Mouse (Mus musculus) ovary, adult 18-20 months (tissue): Measurements from ENCODE around the gene P2ry6.

ENCODE experiments used
- DNase-seq: peaks from one replicate; pipeline ENCODE4 v3.0.0; 2022; ENCODE audit warnings: low spot score, mixed read lengths

The P2ry6 gene

DNA sequence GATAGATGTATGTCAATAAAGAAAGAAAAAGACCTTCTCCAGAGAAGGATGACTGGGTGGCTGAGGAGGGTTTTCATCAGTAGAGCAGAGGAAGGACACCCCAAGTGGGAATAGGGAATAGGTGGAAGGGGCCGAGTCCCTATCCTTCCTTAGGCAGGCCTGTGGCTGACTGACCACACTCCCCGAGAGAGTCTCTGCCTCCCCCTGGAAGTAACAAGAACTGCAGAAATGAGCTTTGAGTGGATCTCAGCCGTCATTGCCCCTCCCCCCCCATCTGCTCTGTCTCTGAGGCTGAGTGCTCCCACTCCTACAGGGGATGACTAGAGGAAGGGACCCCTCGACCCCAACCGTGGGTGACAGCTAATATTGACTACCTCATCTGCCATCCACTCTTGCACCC is 33.3 kb downstream of the P2ry6 start:
- DNase-seq, result no peak

DNA sequence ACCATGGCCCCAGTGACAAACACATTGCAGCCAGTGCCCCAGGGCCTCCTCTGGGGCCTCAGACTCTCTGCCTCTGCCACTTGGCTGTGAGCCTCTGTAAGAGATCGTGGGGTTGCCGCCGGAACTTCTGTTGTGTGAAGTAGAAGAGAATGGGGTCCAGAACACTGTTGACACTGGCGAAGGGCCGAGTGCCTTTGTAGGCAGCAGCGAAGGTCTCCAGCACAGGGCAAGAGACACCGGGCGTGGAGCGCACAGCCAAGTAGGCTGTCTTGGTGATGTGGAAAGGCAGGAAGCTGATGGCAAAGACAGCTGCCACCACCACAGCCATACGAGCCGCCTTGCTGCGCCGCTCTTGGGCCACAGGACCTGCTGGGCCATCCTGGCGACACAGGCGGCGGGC is 36.3 kb downstream of the P2ry6 start:
- no peak for DNase-seq

DNA sequence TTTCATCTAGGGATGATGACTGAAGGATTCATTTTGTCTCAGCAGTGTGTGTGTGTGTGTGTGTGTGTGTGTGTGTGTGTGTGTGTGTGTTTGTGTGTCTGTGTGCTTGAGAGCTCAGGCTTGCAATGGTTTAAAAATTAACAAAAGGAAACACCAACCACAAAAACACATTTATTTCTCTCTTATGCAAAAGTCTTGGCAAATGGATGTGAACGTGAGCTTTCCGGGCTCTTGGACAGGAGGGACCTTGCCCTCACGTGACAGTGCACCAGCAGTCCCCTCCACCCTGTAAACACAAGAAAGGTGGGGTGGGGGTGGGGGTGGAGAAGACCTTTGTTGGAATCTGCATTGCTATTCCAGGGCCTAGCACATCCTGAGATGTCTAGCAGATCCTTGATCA is 37.0 kb downstream of the P2ry6 start:
- DNase-seq, result no peak

DNA sequence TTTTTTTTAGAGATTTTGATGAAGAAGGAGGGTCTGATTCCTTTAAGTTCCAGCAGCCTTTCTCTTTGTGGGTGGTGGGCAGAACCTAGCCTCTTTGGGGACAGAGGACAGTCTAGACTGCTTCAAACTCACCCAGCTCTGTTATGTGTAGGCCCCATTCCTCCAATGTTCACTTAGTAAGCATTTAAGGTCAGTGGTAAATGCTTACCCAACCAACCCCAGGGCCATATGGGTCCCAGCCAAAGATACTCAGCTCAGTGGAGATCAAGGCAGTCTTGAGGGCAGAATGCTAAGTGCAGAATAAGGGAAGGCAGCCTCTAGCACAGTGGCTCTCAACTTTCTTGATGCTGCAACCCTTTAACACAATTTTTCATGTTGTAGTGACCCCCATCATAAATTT is 40.9 kb downstream of the P2ry6 start:
- no peak for DNase-seq

DNA sequence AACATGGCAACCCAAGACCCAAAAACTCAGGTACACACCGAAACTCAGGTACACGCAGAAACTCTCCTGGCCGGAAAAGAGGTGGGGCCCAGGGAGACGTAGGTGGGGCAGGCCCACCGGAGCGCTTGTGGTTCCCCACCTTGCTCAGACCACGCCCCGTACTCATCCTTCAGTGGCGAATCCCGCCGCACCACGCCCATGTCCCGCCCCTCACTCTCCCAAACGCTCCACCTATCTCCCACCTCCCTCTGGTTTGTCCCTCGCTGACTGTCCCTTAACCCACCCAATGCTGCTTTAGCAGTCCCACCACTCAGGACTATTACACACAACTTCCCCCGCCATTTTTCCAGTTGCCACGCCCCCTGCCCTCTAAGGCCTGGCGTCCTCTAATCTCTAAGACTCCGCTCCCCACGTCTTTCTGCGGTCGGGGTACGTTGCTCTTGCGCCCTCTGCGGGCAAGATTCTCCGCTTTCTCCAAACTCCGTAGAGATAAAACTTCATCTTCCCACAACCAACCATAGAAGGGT is 41.9 kb downstream of the P2ry6 start:
- peak; percentile 91 for DNase-seq

DNA sequence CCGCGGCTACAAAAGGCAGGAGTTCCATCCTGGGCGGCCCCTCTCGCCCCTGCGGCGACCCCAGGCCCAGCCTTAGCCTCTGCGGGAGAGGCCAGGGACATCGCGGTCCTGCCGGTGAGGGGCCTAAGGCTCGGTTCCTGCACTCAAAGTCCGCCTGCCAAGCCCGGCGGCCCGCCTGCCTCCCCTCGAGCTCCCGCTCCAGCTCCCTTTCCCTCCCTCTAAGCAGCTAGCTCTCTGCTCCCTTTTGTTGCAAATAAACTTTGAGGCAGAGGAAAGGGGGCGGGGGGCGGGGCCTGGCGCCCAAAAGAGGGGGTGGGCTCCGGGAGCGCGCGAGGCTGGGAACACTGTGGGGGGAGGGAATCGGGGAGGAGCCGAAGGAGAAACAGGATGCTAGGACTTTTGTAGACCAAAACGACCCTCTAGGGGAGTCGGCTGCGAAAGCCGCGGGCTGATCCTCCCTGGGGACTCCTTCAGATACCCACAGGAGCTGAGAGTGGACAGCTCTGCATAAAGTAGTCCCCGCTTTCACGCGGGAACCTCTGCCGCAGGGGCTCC is 42.4 kb downstream of the P2ry6 start, which contains the start of gene Arhgef17:
Arhgef17 (minus strand) TSS at position 182 of the 555 bp plus-strand sequence.
- peak; percentile 66 for DNase-seq

DNA sequence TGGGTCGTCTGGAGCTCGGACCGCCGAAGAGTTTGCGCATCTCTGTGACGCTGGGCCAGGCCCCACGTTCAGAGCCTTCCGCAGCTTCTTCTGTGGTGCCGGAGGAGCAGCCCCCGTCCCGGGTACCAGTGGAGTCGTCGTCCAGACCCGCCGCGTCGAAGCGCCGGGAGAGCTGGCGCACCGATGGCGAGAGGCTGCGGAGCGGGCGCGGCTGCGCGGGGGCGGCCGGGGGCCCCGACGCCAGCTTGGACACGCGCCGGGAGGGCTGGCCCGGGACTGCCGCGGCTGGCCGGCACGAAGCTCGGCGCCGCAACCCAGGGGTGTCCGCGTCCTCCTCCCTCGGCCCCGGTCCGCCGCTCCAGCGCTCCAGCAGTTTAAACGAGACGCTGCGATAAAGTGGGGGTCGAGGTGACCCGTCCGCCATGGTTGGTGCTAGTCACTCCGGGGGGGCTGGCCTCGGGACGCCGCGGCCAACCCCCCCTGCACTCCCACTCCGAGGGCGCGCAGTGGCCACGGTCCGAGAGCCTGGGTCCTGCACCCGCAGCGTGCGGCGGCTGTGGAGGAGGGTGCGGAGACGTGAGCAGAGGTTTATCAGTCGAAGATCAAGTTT is 43.0 kb downstream of the P2ry6 start:
- no peak for DNase-seq

DNA sequence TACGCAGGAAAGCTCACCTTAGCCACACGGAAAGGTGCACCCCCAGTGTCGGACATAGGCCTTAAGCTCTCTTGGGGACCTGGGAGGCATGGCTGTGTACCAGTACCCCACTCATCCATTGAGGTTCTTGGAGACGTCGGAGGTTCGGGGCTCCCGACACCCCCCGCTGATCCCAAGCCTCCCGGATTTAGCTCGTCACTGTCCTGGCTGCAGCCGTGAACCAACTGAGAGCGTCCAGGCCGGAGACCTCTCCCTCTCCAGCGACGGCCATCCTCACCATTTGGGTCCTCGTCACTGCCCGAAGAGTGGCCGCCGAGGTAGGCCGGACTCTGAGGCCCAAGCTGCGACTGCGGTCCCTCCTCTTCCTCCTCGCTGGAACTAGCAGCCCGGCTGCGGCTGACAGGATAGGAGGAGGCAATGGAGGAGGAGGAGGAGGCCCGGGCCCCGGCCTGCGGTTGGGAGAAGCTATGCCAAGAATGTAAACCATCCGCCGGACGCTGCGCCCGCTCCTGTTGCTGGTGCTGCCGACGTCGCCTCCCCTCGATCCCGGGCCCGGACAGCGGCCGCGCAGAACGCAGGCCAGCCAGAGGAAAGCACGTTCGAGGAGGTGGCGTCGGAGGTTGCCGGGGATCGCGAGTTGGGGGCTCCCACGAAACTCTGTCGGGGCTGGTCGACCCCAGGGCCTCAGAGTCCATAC is 43.7 kb downstream of the P2ry6 start:
- peak; percentile 83 for DNase-seq

DNA sequence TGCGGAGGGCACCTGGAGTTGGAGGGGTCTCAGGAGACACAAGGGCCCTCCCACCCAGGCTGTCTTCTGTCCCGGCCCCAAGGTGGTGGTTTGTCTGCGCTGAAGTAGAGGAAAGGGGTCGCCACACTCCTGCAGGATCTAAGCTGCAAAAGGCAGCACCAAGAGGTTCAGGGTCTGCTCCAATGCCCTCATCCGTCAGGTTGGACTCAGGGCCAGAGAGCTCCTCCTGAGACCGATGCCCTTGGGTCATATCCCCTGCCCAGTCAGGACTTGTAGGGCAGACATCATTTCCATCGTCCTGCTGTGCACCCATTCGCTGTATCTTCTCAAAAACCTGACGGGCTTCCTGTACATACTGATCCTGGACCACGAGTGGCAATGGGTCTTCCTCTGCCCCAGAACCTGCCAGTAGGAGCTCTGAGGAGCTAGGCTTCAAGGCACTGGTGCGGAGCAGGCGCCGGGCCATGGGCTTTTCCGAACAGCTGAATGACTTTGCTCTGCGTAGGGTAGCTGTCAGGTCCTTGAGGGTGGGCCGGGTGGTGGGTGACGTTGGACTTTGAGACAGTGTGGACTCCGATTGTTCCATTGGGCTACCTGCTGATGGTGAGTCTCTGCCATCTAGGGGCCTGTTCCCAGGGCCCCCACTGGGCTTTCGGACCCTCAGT is 44.7 kb downstream of the P2ry6 start:
- DNase-seq, result no peak

DNA sequence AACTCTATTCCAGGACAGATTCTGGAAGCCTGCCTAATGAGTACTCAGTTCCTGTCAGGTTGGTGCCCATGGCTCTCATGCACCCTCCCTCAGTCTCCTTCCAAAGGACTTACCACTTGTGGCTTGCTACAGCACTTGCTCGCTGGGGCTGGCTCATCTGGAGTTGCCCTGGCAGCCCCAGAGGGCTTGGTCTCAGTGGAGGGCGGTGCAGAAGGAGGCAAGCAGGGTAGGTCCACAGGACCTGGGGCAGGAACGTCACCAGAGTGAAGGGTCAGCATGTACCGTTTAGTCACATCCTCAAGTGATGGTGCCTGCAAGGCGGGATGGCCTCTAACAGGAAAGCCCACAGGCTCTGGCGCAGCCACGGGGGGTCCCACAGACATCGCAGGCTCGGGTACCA is 46.0 kb downstream of the P2ry6 start:
- DNase-seq, result no peak

DNA sequence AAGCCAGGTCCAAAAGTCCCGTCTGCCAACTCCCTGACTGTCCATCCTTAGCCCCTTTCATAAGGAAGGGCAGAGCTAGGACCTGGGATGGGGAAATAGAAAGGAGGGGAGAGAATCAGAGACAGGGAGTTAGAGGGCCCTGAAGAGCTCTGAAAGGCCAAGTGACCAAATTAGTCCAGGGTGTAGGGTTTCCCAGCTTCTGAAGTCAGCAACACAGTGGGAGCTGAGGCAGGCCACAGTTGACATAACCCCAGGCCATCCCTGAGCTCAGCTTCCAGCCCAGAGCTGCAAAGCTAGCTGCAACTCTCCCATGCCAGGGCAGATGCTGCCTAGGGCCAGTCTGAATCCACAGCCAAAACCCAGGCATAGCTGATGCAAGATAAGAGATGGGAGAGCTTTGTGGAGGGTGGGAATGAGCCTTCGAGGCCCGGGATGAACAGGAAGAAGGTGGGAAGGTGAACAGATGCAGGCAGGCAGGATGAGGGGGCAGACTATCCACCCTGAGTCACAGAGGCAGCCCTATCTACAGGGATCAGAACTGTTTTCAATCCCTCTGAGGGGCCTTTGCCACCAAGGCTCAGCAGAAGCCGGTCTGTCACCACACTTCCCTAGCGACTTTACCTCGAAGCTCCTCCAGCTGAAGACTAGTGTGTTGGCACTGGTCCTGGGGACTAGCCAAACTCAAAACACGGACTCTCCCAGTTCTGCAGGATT is 47.0 kb downstream of the P2ry6 start:
- DNase-seq, result no peak

DNA sequence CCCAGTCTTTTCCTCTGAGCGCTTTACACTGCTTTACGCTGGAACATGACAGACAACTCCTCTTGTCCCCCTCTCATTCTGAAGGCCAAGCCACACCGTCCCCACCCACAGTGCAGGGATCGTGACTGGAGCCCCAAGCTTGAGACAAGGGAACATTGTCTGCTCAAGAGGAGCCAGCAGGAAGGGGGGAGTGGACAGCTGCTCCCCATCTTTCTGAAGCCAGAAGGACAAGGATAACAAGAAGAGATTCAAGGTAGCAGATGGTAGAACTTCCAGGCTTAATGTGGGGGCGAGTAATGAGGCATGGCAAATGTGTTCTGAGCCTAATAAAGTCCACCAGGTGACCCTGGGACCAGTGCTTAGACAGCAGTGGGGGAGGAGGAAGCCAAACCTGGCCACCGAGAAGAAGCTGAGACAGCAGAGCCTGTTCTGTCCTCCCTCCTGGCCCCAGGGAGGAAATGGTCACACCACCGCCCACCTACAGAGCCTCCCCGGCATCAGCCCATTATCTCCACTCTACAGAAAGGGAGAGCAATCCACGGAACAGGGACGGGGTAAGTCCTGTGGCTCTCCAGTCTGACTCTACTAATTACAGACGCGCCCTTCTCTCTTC is 48.0 kb downstream of the P2ry6 start:
- DNase-seq, result no peak

DNA sequence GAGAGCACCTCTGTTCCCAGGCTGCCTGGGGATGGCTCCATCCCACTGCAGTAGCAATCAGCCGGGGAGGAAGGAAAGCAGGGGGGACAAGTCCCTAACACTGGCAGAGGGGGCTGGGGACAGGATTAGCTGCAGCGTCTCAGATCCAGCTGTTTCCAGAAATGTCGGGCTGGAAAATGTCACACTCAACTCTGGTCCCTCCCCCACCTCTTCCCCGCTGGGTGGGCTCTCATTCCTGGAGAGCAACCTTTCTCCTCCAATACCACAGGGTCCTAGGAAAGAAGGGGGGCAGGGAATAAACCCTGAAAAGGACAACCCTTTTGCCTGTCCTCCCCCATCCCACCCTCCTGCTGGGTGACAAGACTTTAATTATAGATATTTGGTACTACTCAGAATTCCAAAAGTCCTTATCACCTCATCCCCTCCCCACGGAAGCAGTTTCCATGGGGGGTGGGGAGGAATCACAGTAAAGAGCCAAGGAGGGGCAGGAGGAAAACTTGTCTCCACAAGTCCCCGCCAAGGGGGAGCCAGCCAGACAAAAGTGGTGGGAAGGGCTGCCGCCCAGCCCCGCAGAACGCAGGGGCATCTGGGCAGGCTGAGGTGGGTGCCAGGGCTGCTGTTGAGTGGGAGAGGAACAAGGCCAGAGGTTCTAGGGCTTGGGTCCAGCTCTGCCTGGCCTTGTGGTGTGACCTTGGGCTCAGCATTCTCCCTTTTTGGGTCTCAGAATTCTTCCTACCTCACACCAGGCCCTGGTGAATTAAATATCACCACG is 49.6 kb downstream of the P2ry6 start:
- DNase-seq, result peak; percentile 78

DNA sequence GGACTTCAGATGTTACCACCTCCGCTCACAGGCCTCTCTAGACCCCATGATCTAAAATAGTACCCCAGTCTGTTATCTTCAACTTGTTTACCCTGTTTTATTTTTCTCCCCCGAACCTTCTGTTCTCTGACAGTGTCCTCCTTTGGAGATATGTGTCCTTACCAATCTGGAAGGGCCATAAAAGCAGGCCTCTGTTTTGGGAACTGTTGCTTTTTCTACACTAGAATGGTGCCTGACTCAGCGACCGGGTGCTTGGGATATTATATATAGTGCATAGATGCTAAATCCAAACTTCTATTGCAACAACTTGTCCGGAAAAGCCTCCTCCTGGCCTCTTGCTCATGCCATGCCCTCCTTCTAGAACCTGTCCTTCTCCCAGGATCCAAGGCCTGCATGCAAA is 50.2 kb downstream of the P2ry6 start:
- no peak for DNase-seq

DNA sequence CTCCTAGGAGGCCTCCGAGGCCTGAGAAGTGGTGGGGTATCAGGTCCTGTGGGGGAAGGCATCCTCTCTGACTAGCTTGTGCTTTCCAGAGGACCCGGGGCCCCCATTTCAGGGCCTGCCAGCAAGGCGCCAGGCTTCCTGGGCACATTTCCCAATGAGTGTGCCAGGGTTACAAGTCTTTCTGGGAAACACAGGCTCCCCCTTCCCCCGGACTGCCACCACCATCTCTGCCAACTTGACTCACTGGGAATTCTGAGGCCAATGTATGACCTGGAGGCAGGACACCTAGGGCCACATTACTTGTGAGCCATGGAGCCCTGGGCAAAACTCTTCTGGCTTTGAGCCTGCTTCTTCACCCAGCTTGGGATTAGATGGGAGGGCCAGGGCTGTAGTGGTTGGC is 51.5 kb downstream of the P2ry6 start:
- DNase-seq, result no peak

DNA sequence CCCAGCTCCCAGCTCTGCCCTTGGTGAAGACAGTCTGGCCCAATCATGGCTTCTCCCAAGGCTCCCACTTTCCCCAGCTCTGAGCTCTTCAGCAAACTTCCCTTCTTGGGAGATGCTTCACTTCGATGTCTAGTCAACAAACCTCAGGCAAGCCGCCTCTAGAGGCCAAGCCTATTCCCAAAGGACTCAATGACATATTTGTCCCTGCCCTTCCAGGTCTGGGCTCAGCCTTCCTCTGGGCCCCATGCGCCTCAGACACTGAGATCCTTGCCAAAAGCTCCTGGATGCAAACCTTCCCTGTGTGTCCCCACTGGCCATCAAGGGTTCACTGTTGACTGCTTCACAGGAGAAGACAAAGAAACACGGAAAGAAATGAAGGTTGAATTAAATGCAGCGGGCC is 53.2 kb downstream of the P2ry6 start:
- DNase-seq, result no peak

DNA sequence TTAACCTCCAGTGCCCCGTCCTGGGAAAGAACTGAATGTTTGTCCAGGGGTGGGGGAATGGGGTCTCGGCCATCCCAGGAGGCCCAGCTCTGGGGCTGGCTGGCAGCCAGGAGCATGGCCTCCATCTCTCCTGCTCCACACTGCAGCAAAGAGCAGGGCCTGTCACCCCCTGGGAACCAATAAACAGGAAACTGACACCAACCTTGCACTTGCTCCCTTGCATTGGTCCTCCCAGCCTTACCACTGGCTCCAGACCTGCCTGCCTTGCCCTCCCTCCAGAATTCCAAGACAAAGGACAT is 54.7 kb downstream of the P2ry6 start:
- DNase-seq, result no peak

DNA sequence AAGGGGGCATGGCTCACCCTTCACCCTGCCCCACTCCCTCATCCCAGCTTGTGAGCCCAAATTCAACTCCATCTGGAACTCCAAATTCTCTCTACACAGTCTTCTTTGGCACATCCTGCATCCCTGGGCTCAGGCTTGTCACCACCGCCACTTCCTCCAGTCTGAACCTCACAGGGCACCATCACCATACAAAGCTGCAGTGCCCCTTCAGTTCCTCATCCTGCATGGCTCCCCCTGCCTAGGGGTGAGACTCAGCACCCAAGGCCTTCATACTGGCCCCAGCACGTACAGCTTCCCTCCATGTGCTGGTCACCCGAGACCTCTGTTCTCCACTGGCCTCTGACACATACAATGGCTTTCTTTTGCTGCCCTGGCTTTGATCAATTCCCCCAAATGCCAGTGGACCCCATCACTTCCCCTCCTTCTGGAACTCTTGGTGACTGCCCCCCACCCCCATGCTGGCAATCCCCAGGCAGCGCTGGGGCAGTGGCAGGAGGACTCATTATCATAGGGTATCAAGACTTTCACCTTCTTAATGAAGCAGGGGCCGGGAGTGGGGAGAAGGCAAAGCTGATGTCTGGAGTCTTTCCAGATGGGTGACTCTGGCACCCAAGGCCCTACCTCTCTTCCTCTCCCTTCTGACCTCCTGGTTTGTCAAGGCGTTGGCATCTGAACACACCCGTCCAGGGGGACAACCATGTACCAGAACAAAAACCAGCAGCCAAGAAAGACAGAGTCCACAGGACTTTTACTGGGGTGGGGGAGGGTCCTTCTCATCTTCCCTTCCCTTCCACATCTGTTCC is 55.2 kb downstream of the P2ry6 start:
- no peak for DNase-seq

DNA sequence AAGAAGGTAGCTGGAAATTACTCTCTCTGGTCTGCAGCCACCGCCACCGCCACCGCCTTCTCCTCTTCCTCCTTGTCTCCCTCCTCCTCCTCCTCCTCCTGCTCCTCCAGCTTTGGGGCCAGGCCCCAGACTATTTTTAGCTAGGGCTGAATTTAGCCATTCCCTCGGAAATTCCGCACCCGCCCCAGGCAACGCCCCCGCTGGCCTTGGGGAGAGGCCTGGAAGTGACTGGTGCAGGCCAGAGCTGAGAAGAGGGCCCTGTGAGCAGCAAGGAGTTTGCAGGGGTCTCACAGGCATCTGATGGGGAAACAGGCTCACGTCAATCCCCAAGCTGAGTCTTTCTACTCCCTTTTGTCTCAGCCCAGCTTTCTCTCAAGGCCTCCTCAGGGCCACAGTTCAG is 56.3 kb downstream of the P2ry6 start:
- DNase-seq, result peak; percentile 86

DNA sequence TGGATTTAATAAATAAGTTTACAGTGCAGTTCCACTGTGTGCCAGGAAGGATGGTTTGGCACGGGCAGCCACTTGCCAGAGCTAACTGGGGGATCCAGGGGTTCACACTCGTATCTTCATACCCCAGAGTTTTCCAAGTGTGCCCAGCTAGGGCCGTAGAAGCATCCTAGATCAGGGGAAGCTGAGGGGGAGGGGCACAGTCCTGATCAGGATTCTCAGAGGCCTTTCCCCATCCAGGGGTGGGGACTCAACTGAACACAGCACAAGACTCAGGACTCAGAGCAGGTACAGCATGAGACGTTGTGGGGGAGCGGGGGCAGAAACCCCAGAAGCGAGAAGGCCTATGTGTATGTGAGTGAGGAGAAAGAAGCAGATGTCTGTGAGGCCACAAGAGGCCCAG is 56.7 kb downstream of the P2ry6 start:
- DNase-seq, result no peak
